Mouse (Mus musculus) layer of hippocampus, adult 9-10 months (tissue): ENCODE measurements around the gene Ccnd3.
"Not testable (repeated sequence)": the region's sequence is repeated elsewhere in the genome, so short reads cannot be mapped to it uniquely, and the experiment has no call there.

Source experiments
- DNase-seq: peaks from one replicate; pipeline ENCODE4 v3.0.0; 2022; ENCODE audit warnings: low spot score

Ccnd3 gene

GRCm38 (mm10) chr17:47618556-47619311 lies 113.9 kb downstream of the Ccnd3 start:
- DNase-seq: no peak

GRCm38 (mm10) chr17:47622912-47623554 lies 118.2 kb downstream of the Ccnd3 start:
- no peak for DNase-seq

GRCm38 (mm10) chr17:47624572-47624971 lies 119.7 kb downstream of the Ccnd3 start:
- not testable (repeated sequence) for DNase-seq

GRCm38 (mm10) chr17:47625088-47625487 lies 120.2 kb downstream of the Ccnd3 start:
- DNase-seq: no peak

- DNase-seq: no peak
These were observed 121.2 kb downstream of the Ccnd3 start for GRCm38 (mm10) chr17:47626031-47626430.

- no peak for DNase-seq
These were observed 122.9 kb downstream of the Ccnd3 start for GRCm38 (mm10) chr17:47627791-47628190.

GRCm38 (mm10) chr17:47628851-47629676 lies 124.2 kb downstream of the Ccnd3 start:
- DNase-seq: peak; percentile 84

GRCm38 (mm10) chr17:47629717-47630677 lies 125.1 kb downstream of the Ccnd3 start:
- DNase-seq: no peak

GRCm38 (mm10) chr17:47630678-47631065 lies 125.8 kb downstream of the Ccnd3 start, which contains the start of gene Usp49:
TSS of gene Usp49 (plus strand) at chr17:47630690.
- DNase-seq: no peak

- no peak for DNase-seq
These were observed 127.5 kb downstream of the Ccnd3 start for GRCm38 (mm10) chr17:47632181-47632840.

- no peak for DNase-seq
These were observed 129.3 kb downstream of the Ccnd3 start for GRCm38 (mm10) chr17:47633999-47634770.

- no peak for DNase-seq
These were observed 138.1 kb downstream of the Ccnd3 start for GRCm38 (mm10) chr17:47642992-47643391.

- DNase-seq: peak; percentile 66
These were observed 141.8 kb downstream of the Ccnd3 start for GRCm38 (mm10) chr17:47646683-47647082.

- no peak for DNase-seq
These were observed 144.1 kb downstream of the Ccnd3 start for GRCm38 (mm10) chr17:47648966-47649365.
